In the genomic region with DNA sequence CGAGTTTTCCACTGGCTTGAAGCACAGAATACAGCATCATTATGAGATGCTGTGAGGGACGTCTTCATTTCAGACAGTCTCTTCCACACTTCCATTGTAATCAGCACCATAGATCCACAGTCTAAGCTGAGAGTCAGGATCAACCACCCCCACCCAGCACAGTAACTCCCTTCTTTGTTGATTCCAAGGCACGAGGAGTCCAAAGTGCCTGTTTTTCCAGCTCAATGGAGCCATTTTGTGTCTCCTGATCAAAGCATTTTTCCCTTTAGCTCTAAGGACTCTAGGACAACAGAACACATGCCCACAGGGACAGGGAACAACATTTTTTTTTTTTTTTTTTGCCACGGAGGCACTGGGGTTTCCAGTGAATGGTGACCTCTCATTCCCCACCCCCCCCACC, we compare ENCODE assay signal across 21 mouse cellular contexts. TPM values are rescaled to one million over a fixed set of nuclear protein-coding genes. Genes with fewer than 3 reads are reported as not detected.
A peak's percentile ranks its signal among the peaks of the same experiment; 100 is the strongest.
DNase-seq lines count a peak whose midpoint lies in the region; ATAC-seq and TF ChIP-seq lines count a peak whose summit lies in the region.
"Had no signal": no experiment of that assay in that cellular context is flagged by ENCODE, and none has a peak within 500 bp of the region (broad histone marks: within the 10 kb centered on the region; RNA-seq: fewer than 3 reads in every experiment).

No protein-coding gene starts in this region.

- peaks cover 9% of the 10 kb centered on the region; the same call in 1 of the 2 replicates for H3K4me1 ChIP-seq in hindbrain, embryonic 10.5 days (replicated peaks)
- H3K4me1 ChIP-seq in hindbrain, embryonic 14.5 days (replicated peaks; ENCODE audit: control insufficient read depth, insufficient read depth, low read length) = no peaks in the 10 kb centered on the region
- 0 out of 2 replicates have a peak, but pooled peaks cover 4% of the 10 kb centered on the region for H3K4me1 ChIP-seq in hindbrain, embryonic 15.5 days (replicated peaks)
- H3K4me1 ChIP-seq in kidney, adult 2 months (ENCODE audit: control insufficient read depth, insufficient read depth, low read length) = no peaks in the 10 kb centered on the region
- H3K4me1 ChIP-seq: neural tube, embryonic 12.5 days had no signal

- no peak overlapping the region for H3K4me2 ChIP-seq in hindbrain, embryonic 14.5 days (replicated peaks)
- no peak overlapping the region for H3K4me2 ChIP-seq in hindbrain, embryonic 15.5 days
- H3K4me2 ChIP-seq: limb, embryonic 15.5 days; lung, embryonic 14.5 days; neural tube, embryonic 12.5 days had no signal

- WGBS in hindbrain, embryonic 10.5 days = 18% methylated on average over 4 of the region's 4 CpGs
- WGBS in hindbrain, embryonic 14.5 days = 8% methylated on average over 4 of the region's 4 CpGs
- 4% methylated on average over 4 of the region's 4 CpGs for WGBS in hindbrain, embryonic 15.5 days
- WGBS in kidney, adult 2 months = 44% methylated on average over 4 of the region's 4 CpGs

- no peak for ATAC-seq in hindbrain, embryonic 14.5 days (ENCODE audit: low FRiP score)
- peak; percentile 48; the same call in 1 of the 2 replicates for ATAC-seq in hindbrain, embryonic 15.5 days (ENCODE audit: low FRiP score, low read depth)
- ATAC-seq: CD4-positive, CD25-positive, alpha-beta regulatory T cell, adult 4 months; inflammation-experienced regulatory T-cells, adult 6 months had no signal

- peak; percentile 32 for DNase-seq in hindbrain, embryonic 10.5 days (ENCODE audit: low spot score)
- DNase-seq in hindbrain, embryonic 14.5 days (ENCODE audit: low spot score) = no peak
- peak; percentile 72 for DNase-seq in Muller cell, postnatal 12 days (ENCODE audit: inconsistent ontology term)
- peak; percentile 43 for DNase-seq in embryo, embryonic 11 days
- DNase-seq in layer of hippocampus, postnatal 25 days (ENCODE audit: extremely low spot score in 1 of 2, low spot score in 1 of 2) = no peak
- DNase-seq in kidney, adult 2 months = no peak
- DNase-seq: adrenal gland, adult 2 months; cerebellum, adult 2 months; cerebellum, postnatal 25 days; kidney, adult 8-10 months; kidney, postnatal 10 days; left cerebral cortex, postnatal 4 days; lung, embryonic 14.5 days; lung, postnatal 36 days had no signal

- H3K9ac ChIP-seq in hindbrain, embryonic 14.5 days = no peak overlapping the region
- no peak overlapping the region for H3K9ac ChIP-seq in hindbrain, embryonic 15.5 days
- H3K9ac ChIP-seq: limb, embryonic 15.5 days; liver, embryonic 14.5 days; lung, embryonic 14.5 days; neural tube, embryonic 12.5 days had no signal

- no peaks in the 10 kb centered on the region for H3K36me3 ChIP-seq in hindbrain, embryonic 10.5 days
- no peaks in the 10 kb centered on the region for H3K36me3 ChIP-seq in hindbrain, embryonic 14.5 days (replicated peaks; ENCODE audit: control insufficient read depth, insufficient read depth)
- H3K36me3 ChIP-seq in hindbrain, embryonic 15.5 days = no peaks in the 10 kb centered on the region
- H3K36me3 ChIP-seq in kidney, adult 2 months (ENCODE audit: control insufficient read depth, insufficient read depth, low read length) = no peaks in the 10 kb centered on the region
- H3K36me3 ChIP-seq: limb, embryonic 15.5 days; neural tube, embryonic 12.5 days had no signal

- no peak overlapping the region for H3K4me3 ChIP-seq in hindbrain, embryonic 10.5 days
- no peak overlapping the region for H3K4me3 ChIP-seq in hindbrain, embryonic 14.5 days (replicated peaks; ENCODE audit: low read length)
- no peak overlapping the region for H3K4me3 ChIP-seq in hindbrain, embryonic 15.5 days
- H3K4me3 ChIP-seq in kidney, adult 2 months (ENCODE audit: insufficient read depth, low read depth, low read length) = no peak overlapping the region
- H3K4me3 ChIP-seq: limb, embryonic 15.5 days; megakaryocyte, embryonic 14.5 days; neural tube, embryonic 12.5 days had no signal

- H3K27ac ChIP-seq in hindbrain, embryonic 10.5 days = no peak overlapping the region
- no peak overlapping the region for H3K27ac ChIP-seq in hindbrain, embryonic 14.5 days
- no peak overlapping the region for H3K27ac ChIP-seq in hindbrain, embryonic 15.5 days (replicated peaks)
- no peak overlapping the region for H3K27ac ChIP-seq in kidney, adult 2 months (ENCODE audit: insufficient read depth, low read depth, low read length)
- H3K27ac ChIP-seq: limb, embryonic 15.5 days; liver, embryonic 14.5 days; neural tube, embryonic 12.5 days had no signal

- TF ChIP-seq POLR2A in kidney, adult 2 months (IDR thresholded peaks at IDR 0.05; ENCODE audit: low read depth, low read length) = no peak

- no peak for TF ChIP-seq CTCF in kidney, adult 2 months (conservative IDR thresholded peaks at IDR 0.05; ENCODE audit: insufficient read depth, insufficient read length, low read depth, low read length)

- H3K9me3 ChIP-seq in hindbrain, embryonic 10.5 days = peaks cover 17% of the 10 kb centered on the region
- H3K9me3 ChIP-seq in hindbrain, embryonic 14.5 days (ENCODE audit: control insufficient read depth, low read length) = peaks cover 8% of the 10 kb centered on the region; the same call in 1 of the 2 replicates
- H3K9me3 ChIP-seq in hindbrain, embryonic 15.5 days = no peaks in the 10 kb centered on the region
- H3K9me3 ChIP-seq: limb, embryonic 15.5 days had no signal

- peaks cover 65% of the 10 kb centered on the region for H3K27me3 ChIP-seq in hindbrain, embryonic 10.5 days (ENCODE audit: insufficient read depth, poor library complexity, severe bottlenecking)
- H3K27me3 ChIP-seq in hindbrain, embryonic 14.5 days (ENCODE audit: control insufficient read depth, insufficient read depth, low read length) = peaks cover 45% of the 10 kb centered on the region
- H3K27me3 ChIP-seq in hindbrain, embryonic 15.5 days = peaks cover 30% of the 10 kb centered on the region; the same call in 1 of the 2 replicates
- H3K27me3 ChIP-seq in kidney, adult 2 months (replicated peaks; ENCODE audit: control insufficient read depth, insufficient read depth, low read length) = peaks cover 2% of the 10 kb centered on the region; the same call in 1 of the 2 replicates

RNA-seq across cellular contexts. Expression of gene Tjp1, which starts 5.1 kb away (rescaled TPM):
- polyA plus RNA-seq in hindbrain, embryonic 10.5 days (2016; fragmentation: Nextera tagmentation; extraction: Ambion mirVana) = 19.0 and 24.4 TPM in 2 replicates
- 30.4 and 33.2 TPM in 2 replicates for polyA plus RNA-seq in hindbrain, embryonic 14.5 days (2014; fragmentation: Nextera tagmentation; extraction: Ambion mirVana)
- polyA plus RNA-seq in hindbrain, embryonic 15.5 days (2015; fragmentation: Nextera tagmentation; extraction: Ambion mirVana) = 26.8 and 33.5 TPM in 2 replicates
- 100 to 1,000 TPM; 149 to 169 TPM for total RNA-seq in layer of hippocampus, postnatal 25 days (2021)
- polyA plus RNA-seq in kidney, adult 2 months (2012; rRNA removed) = 18.8 and 20.2 TPM in 2 replicates
- polyA plus RNA-seq: CD4-positive, CD25-positive, alpha-beta regulatory T cell, adult 4 months; inflammation-experienced regulatory T-cells, adult 6 months had no signal

Comparison
In these comparisons a context has a peak if more than half of its experiments do, and no peak if none do; other contexts are left out.
1. DNase-seq: peak in hindbrain, embryonic 10.5 days (single experiment), Muller cell, postnatal 12 days (single experiment) and embryo, embryonic 11 days (single experiment); none in hindbrain, embryonic 14.5 days (single experiment), layer of hippocampus, postnatal 25 days (0 of 2) and kidney, adult 2 months (single experiment).